Mouse (Mus musculus): Measurements from ENCODE around the gene Tuba1c. TPM values are rescaled to one million over a fixed set of nuclear protein-coding genes. Genes with fewer than 3 reads are reported as not detected.
A peak's percentile ranks its signal among the peaks of the same experiment; 100 is the strongest.

Gene Tuba1c
- polyA plus RNA-seq, 1 experiment from 2014 or later = 133 TPM

DNA sequence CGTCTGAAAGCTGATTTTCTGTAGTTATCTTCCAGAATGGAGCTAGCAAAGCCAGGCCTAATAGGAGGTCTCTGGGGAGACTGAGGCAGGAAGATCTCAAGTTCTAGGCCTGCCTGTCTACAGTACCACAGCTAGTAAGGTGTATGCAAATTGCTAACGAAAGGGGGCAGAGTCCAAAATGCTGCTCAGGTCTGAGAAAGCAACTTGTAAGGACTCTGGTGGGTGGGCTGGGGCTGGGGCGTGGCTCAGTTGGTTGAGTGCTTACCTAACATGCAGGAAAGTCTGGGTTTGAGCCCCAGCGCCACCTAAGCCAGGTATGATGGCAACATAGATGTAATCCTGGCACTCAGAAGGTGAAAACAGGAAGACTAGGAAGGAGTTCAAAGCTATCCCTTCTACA, 9.5 kb upstream of the Tuba1c start:
- no peak overlapping the region for H3K4me3 ChIP-seq (ENCODE audit: low read depth, low read length)
- ATAC-seq (ENCODE audit: low read depth) = no peak
- no peak overlapping the region for H3K4me2 ChIP-seq (ENCODE audit: low read depth, low read length)
- peaks cover 19% of the 10 kb centered on the region for H3K4me1 ChIP-seq (ENCODE audit: control insufficient read depth, insufficient read depth, low read length)
- 94% methylated on average over 4 of the region's 4 CpGs for WGBS
- no peak overlapping the region for H3K9ac ChIP-seq (ENCODE audit: low read depth, low read length)
- no peak overlapping the region; the same call in 1 of the 2 replicates for H3K27ac ChIP-seq (replicated peaks; ENCODE audit: low read depth, low read length)
- no peak for DNase-seq (ENCODE audit: low spot score)
- no peaks in the 10 kb centered on the region for H3K27me3 ChIP-seq (replicated peaks; ENCODE audit: control insufficient read depth, insufficient read depth, low read length)
- H3K36me3 ChIP-seq (ENCODE audit: control insufficient read depth, insufficient read depth, low read length) = no peaks in the 10 kb centered on the region
- H3K9me3 ChIP-seq (ENCODE audit: control insufficient read depth, low read length) = no peaks in the 10 kb centered on the region

DNA sequence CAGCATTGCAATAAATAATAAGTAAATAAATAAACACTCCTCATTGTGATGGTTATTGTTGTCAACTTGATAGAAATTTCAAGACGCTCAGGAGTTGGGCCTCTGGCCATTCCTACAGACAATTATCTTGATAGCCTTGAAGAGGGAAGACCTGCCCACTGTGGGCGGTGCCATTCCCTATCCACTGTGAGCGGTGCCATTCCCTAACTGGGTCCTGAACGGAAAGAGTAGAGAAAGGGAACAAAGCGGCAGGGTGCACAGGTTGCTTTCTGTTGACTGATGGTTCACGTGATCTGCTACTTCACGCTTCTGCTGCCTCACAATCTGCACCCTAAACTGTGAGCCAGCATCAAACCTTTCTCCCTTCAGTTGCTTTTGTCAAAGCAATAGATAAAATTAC, 8.4 kb upstream of the Tuba1c start:
- H3K9me3 ChIP-seq (ENCODE audit: control insufficient read depth, low read length) = no peaks in the 10 kb centered on the region
- H3K4me3 ChIP-seq (ENCODE audit: low read depth, low read length) = no peak overlapping the region
- no peak overlapping the region for H3K9ac ChIP-seq (ENCODE audit: low read depth, low read length)
- ATAC-seq (ENCODE audit: low read depth) (no peak), DNase-seq (ENCODE audit: low spot score) (no peak)
- H3K4me1 ChIP-seq (ENCODE audit: control insufficient read depth, insufficient read depth, low read length) = peaks cover 19% of the 10 kb centered on the region
- H3K4me2 ChIP-seq (ENCODE audit: low read depth, low read length) = no peak overlapping the region
- H3K36me3 ChIP-seq (ENCODE audit: control insufficient read depth, insufficient read depth, low read length) = no peaks in the 10 kb centered on the region
- H3K27me3 ChIP-seq (replicated peaks; ENCODE audit: control insufficient read depth, insufficient read depth, low read length) = no peaks in the 10 kb centered on the region
- H3K27ac ChIP-seq (replicated peaks; ENCODE audit: low read depth, low read length) = no peak overlapping the region
- 96% methylated on average over 7 of the region's 7 CpGs for WGBS

DNA sequence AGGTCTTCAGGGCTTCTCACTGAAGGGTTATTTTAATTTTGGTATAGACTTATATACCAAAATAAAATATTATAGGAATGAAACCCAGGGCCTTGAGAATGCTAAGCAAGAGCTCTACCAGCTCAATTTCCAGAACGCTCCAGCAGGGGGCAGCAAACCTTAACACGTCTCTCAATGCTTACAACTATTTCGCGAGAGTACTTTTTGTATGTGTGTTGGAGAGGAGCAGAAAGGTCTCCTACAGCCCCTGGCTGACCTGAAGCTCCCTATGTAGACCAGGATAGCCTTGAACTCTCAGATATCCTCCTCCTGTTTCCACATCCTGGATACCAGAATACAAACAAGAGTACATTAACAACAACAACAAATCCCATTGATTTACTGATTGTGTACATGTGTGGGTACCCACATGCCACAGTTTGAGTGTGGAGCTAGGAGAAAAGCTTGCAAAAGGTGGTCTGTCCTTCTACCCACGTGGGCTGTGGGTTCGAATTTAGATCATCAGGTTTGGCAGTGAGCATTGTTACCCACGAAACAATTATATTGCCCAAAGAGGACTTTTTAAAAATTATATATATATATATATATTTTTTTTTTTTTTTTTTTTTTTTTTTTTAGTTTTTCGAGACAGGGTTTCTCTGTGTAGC, 4.9 kb upstream of the Tuba1c start:
- Histone ChIP-seq H3K9me3 (ENCODE audit: control insufficient read depth, low read length) (no peaks in the 10 kb centered on the region), H3K4me1 (ENCODE audit: control insufficient read depth, insufficient read depth, low read length) (peaks cover 6% of the 10 kb centered on the region), H3K4me2 (ENCODE audit: low read depth, low read length) (no peak overlapping the region), H3K9ac (ENCODE audit: low read depth, low read length) (no peak overlapping the region), H3K27ac (replicated peaks; ENCODE audit: low read depth, low read length) (no peak overlapping the region), H3K27me3 (replicated peaks; ENCODE audit: control insufficient read depth, insufficient read depth, low read length) (no peaks in the 10 kb centered on the region), H3K4me3 (ENCODE audit: low read depth, low read length) (no peak overlapping the region), H3K36me3 (ENCODE audit: control insufficient read depth, insufficient read depth, low read length) (no peaks in the 10 kb centered on the region)
- no peak for ATAC-seq (ENCODE audit: low read depth)
- WGBS = 16% methylated on average over 7 of the region's 8 CpGs
- peak; percentile 88 for DNase-seq (ENCODE audit: low spot score)

DNA sequence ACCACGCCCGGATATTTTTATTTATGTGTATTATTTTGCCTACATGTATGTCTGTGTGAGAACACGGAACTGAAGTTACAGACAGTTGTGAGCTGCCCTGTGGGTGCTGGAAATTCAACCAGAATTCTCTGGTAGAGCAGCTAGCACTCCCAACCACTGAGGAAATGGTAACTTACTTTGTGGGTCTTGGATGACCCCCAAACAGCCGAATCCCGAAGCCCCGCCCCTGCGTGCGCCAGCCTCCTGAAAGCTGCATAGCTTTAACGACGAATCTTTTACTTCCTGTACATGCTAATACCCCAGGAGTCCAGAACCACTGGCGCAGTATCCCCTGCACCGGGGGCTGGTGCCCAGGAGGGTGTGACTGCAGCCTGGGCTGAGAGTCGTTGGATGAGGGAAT, 4.3 kb upstream of the Tuba1c start:
- no peaks in the 10 kb centered on the region for H3K9me3 ChIP-seq (ENCODE audit: control insufficient read depth, low read length)
- H3K9ac ChIP-seq (ENCODE audit: low read depth, low read length) = no peak overlapping the region
- H3K4me3 ChIP-seq (ENCODE audit: low read depth, low read length) = no peak overlapping the region
- H3K27me3 ChIP-seq (replicated peaks; ENCODE audit: control insufficient read depth, insufficient read depth, low read length) = no peaks in the 10 kb centered on the region
- no peak overlapping the region for H3K27ac ChIP-seq (replicated peaks; ENCODE audit: low read depth, low read length)
- DNase-seq (ENCODE audit: low spot score) (no peak), ATAC-seq (ENCODE audit: low read depth) (no peak)
- no peak overlapping the region for H3K4me2 ChIP-seq (ENCODE audit: low read depth, low read length)
- H3K4me1 ChIP-seq (ENCODE audit: control insufficient read depth, insufficient read depth, low read length) = peaks cover 6% of the 10 kb centered on the region
- H3K36me3 ChIP-seq (ENCODE audit: control insufficient read depth, insufficient read depth, low read length) = no peaks in the 10 kb centered on the region
- 71% methylated on average over 11 of the region's 13 CpGs for WGBS

DNA sequence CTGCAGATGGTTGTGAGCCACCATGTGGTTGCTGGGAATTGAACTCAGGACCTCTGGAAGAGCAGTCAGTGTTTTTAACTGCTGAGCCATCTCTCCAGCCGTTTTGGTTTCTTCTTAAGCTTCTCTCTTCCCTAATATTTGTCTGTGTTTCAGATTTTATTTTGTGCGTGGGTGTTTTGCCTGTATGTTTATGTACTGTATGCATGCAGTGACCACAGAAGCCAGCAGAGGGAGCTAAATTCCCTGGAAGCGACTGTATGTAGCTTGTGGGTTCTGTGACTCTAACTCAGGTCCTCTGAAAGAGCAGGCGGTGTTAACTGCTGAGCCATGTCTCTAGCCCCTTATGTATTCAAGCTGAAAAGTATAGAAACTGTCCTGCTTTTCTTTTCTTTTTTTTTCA, 3.4 kb upstream of the Tuba1c start:
- no peaks in the 10 kb centered on the region for H3K36me3 ChIP-seq (ENCODE audit: control insufficient read depth, insufficient read depth, low read length)
- no peak overlapping the region for H3K4me2 ChIP-seq (ENCODE audit: low read depth, low read length)
- ATAC-seq (ENCODE audit: low read depth) = no peak
- no peak for DNase-seq (ENCODE audit: low spot score)
- no peaks in the 10 kb centered on the region for H3K27me3 ChIP-seq (replicated peaks; ENCODE audit: control insufficient read depth, insufficient read depth, low read length)
- no peaks in the 10 kb centered on the region for H3K9me3 ChIP-seq (ENCODE audit: control insufficient read depth, low read length)
- no peak overlapping the region for H3K4me3 ChIP-seq (ENCODE audit: low read depth, low read length)
- 58% methylated on average over 4 of the region's 4 CpGs for WGBS
- peaks cover 12% of the 10 kb centered on the region for H3K4me1 ChIP-seq (ENCODE audit: control insufficient read depth, insufficient read depth, low read length)
- no peak overlapping the region for H3K27ac ChIP-seq (replicated peaks; ENCODE audit: low read depth, low read length)
- no peak overlapping the region for H3K9ac ChIP-seq (ENCODE audit: low read depth, low read length)

DNA sequence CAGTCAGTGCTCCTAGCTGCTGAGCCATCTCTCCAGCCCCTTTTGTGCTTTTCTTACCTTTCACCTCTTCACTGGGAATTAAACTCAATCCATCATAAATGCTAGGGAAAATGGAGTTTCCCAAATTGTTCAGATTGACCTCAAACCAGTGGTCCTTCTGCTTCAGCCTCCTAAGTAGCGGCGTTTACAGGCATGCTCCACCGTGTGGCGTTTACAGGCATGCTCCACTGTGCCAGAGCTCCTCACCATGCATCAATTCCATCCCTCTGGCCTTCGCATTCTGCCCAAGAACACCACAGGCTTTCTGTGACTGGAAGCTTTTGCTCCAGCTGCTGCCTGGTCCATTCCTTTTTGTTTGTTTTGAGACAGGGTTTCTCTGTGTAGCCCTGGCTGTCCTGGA, 2.6 kb upstream of the Tuba1c start:
- H3K4me2 ChIP-seq (ENCODE audit: low read depth, low read length) = no peak overlapping the region

DNA sequence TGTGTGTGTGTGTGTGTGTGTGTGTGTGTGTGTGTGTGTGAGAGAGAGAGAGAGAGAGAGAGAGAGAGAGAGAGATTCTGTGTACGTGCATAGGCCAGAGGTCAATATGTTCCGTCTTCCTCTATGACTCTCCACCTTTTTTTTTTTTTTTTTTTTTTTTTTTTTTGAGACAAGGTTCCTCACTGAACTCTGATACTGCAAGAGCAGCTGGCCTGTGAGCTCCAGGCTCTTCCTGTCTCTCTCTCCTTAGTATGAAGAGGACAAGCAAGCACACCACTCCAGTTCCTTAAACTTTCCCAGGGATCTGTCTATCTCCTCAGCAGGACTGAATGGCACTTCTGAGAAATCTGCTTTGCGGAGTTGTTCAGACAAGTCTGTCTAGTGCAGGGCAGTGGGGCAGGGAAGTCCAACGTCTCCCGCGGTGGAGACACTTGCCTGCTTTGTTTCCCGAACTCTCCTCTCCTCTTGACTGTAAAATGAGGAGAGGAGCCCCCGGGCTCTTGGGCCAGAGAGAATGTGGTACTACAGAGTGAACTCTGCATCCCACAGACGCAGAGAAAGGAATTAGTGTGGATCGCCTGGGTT, 725 bp upstream of the Tuba1c start:
- H3K9ac ChIP-seq (ENCODE audit: low read depth, low read length) = peak overlapping the region; percentile 74
- 3% methylated on average over 10 of the region's 10 CpGs for WGBS
- no peak for ATAC-seq (ENCODE audit: low read depth)
- peak overlapping the region; percentile 80 for H3K4me2 ChIP-seq (ENCODE audit: low read depth, low read length)
- peaks cover 25% of the 10 kb centered on the region for H3K4me1 ChIP-seq (ENCODE audit: control insufficient read depth, insufficient read depth, low read length)
- H3K4me3 ChIP-seq (ENCODE audit: low read depth, low read length) = peak overlapping the region; percentile 58
- no peaks in the 10 kb centered on the region for H3K9me3 ChIP-seq (ENCODE audit: control insufficient read depth, low read length)
- H3K27ac ChIP-seq (replicated peaks; ENCODE audit: low read depth, low read length) = peak overlapping the region; percentile 73
- DNase-seq (ENCODE audit: low spot score) = peak; percentile 43
- H3K27me3 ChIP-seq (replicated peaks; ENCODE audit: control insufficient read depth, insufficient read depth, low read length) = no peaks in the 10 kb centered on the region
- no peaks in the 10 kb centered on the region for H3K36me3 ChIP-seq (ENCODE audit: control insufficient read depth, insufficient read depth, low read length)

More for the DNA sequence above, 2.6 kb upstream of the Tuba1c start:
- ATAC-seq (ENCODE audit: low read depth) (no peak), DNase-seq (ENCODE audit: low spot score) (no peak)
- H3K36me3 ChIP-seq (ENCODE audit: control insufficient read depth, insufficient read depth, low read length) = no peaks in the 10 kb centered on the region
- H3K4me3 ChIP-seq (ENCODE audit: low read depth, low read length) = no peak overlapping the region
- no peak overlapping the region for H3K27ac ChIP-seq (replicated peaks; ENCODE audit: low read depth, low read length)
- WGBS = 71% methylated on average over 5 of the region's 5 CpGs
- no peak overlapping the region for H3K9ac ChIP-seq (ENCODE audit: low read depth, low read length)
- no peaks in the 10 kb centered on the region for H3K9me3 ChIP-seq (ENCODE audit: control insufficient read depth, low read length)
- peaks cover 20% of the 10 kb centered on the region for H3K4me1 ChIP-seq (ENCODE audit: control insufficient read depth, insufficient read depth, low read length)
- no peaks in the 10 kb centered on the region for H3K27me3 ChIP-seq (replicated peaks; ENCODE audit: control insufficient read depth, insufficient read depth, low read length)

DNA sequence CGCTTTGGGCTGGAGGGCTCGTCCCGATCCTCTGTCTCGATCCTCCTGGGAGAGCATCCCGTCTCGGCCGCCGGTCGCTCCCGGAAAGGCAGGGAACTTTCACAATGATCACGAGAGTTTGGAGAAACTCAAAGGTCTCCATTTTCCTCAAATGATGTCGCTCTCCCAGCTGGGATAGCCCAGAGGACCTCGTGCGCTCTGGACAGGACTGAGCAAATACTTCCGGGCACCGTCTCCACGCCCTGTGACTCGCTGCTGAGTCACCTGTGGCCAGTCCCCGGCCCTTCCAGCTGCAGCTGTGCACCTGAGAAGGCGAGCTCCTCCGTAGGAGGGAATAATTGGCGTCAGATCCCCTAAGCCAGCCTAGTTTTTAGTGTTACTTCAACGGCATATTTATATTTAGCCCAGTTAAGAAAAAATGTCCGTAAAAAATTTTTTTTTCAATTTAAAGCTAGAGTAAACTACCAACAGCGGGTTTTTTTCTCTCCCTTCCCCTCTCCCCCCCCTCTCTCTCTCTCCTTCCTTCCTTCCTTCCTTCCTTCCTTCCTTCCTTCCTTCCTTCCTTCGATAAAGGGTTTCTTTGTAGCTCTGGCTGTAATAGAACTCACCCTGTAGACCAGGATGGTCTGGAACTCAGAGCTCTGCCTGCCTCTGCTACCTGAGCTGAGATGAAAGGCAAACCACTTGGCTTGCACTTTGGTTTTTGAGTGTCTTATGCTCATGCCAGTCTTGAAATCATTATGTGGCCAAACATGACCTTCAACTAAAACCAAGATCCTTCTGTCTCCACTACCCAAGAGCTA, 1.1 kb downstream of the Tuba1c start:
- Histone ChIP-seq H3K4me3 (ENCODE audit: low read depth, low read length) (peak overlapping the region; percentile 58), H3K36me3 (ENCODE audit: control insufficient read depth, insufficient read depth, low read length) (peaks cover 14% of the 10 kb centered on the region), H3K9ac (ENCODE audit: low read depth, low read length) (peak overlapping the region; percentile 74), H3K4me1 (ENCODE audit: control insufficient read depth, insufficient read depth, low read length) (peaks cover 25% of the 10 kb centered on the region), H3K27me3 (replicated peaks; ENCODE audit: control insufficient read depth, insufficient read depth, low read length) (no peaks in the 10 kb centered on the region), H3K4me2 (ENCODE audit: low read depth, low read length) (peak overlapping the region; percentile 80), H3K27ac (replicated peaks; ENCODE audit: low read depth, low read length) (peak overlapping the region; percentile 73), H3K9me3 (ENCODE audit: control insufficient read depth, low read length) (no peaks in the 10 kb centered on the region)
- no peak for ATAC-seq (ENCODE audit: low read depth)
- no peak for DNase-seq (ENCODE audit: low spot score)
- WGBS = 13% methylated on average over 26 of the region's 26 CpGs
